Mouse (Mus musculus): ENCODE measurements around the gene Gm9048. TPM values are rescaled to one million over a fixed set of nuclear protein-coding genes. Genes with fewer than 3 reads are reported as not detected.
A peak's percentile ranks its signal among the peaks of the same experiment; 100 is the strongest.
"Not testable (repeated sequence)": the region's sequence is repeated elsewhere in the genome, so short reads cannot be mapped to it uniquely, and the experiment has no call there.

The Gm9048 gene
- not detected in 2 replicates for polyA plus RNA-seq (2015; fragmentation: Nextera tagmentation; extraction: Ambion mirVana)

GRCm38 (mm10) chr10:118348579-118348978 lies at the start of gene Gm9048:
Gene Gm9048, minus strand, starts transcription at chr10:118348679.
- H3K27ac ChIP-seq (ENCODE audit: low read length); H3K9ac ChIP-seq (ENCODE audit: low read length); H3K9me3 ChIP-seq (replicated peaks; ENCODE audit: control insufficient read depth, low read length); H3K27me3 ChIP-seq (ENCODE audit: control insufficient read depth, insufficient read depth, low read length); H3K4me2 ChIP-seq (ENCODE audit: low read depth, low read length); H3K36me3 ChIP-seq (ENCODE audit: control insufficient read depth, insufficient read depth); H3K4me3 ChIP-seq (ENCODE audit: low read length); H3K4me1 ChIP-seq (ENCODE audit: control insufficient read depth, insufficient read depth, low read length); ATAC-seq (replicated peaks; ENCODE audit: extremely low read depth, insufficient read depth, low FRiP score): not testable (repeated sequence)
- 100% methylated on average over 1 of the region's 14 CpGs for WGBS

- H3K4me1 ChIP-seq (ENCODE audit: control insufficient read depth, insufficient read depth, low read length): no peaks in the 10 kb centered on the region
- peak overlapping the region; percentile 51 for H3K4me2 ChIP-seq (ENCODE audit: low read depth, low read length)
- H3K36me3 ChIP-seq (ENCODE audit: control insufficient read depth, insufficient read depth): no peaks in the 10 kb centered on the region
- no peak overlapping the region for H3K27ac ChIP-seq (ENCODE audit: low read length)
- H3K9me3 ChIP-seq (replicated peaks; ENCODE audit: control insufficient read depth, low read length): no peaks in the 10 kb centered on the region
- H3K4me3 ChIP-seq (ENCODE audit: low read length): peak overlapping the region; percentile 19; the same call in 1 of the 2 replicates
- no peaks in the 10 kb centered on the region for H3K27me3 ChIP-seq (ENCODE audit: control insufficient read depth, insufficient read depth, low read length)
- no peak overlapping the region for H3K9ac ChIP-seq (ENCODE audit: low read length)
- WGBS: 6% methylated on average over 10 of the region's 10 CpGs
- ATAC-seq (replicated peaks; ENCODE audit: extremely low read depth, insufficient read depth, low FRiP score): peak; percentile 65; the same call in 1 of the 2 replicates
Observed at GRCm38 (mm10) chr10:118370443-118370842, 22.0 kb upstream of the Gm9048 start.

- 87% methylated on average over 9 of the region's 9 CpGs for WGBS
Observed at GRCm38 (mm10) chr10:118369518-118369917, 21.0 kb upstream of the Gm9048 start.

GRCm38 (mm10) chr10:118354005-118354404 lies 5.5 kb upstream of the Gm9048 start, which contains the start of gene Gm9049:
Gene Gm9049, minus strand, starts transcription at chr10:118354105.
- H3K4me2 ChIP-seq (ENCODE audit: low read depth, low read length); H3K9me3 ChIP-seq (replicated peaks; ENCODE audit: control insufficient read depth, low read length); ATAC-seq (replicated peaks; ENCODE audit: extremely low read depth, insufficient read depth, low FRiP score); H3K4me3 ChIP-seq (ENCODE audit: low read length); H3K27me3 ChIP-seq (ENCODE audit: control insufficient read depth, insufficient read depth, low read length); H3K9ac ChIP-seq (ENCODE audit: low read length); H3K27ac ChIP-seq (ENCODE audit: low read length); H3K36me3 ChIP-seq (ENCODE audit: control insufficient read depth, insufficient read depth); H3K4me1 ChIP-seq (ENCODE audit: control insufficient read depth, insufficient read depth, low read length): not testable (repeated sequence)
- 64% methylated on average over 1 of the region's 11 CpGs for WGBS

More at GRCm38 (mm10) chr10:118369518-118369917, 21.0 kb upstream of the Gm9048 start:
- H3K4me2 ChIP-seq (ENCODE audit: low read depth, low read length): no peak overlapping the region
- no peaks in the 10 kb centered on the region for H3K27me3 ChIP-seq (ENCODE audit: control insufficient read depth, insufficient read depth, low read length)
- no peak overlapping the region for H3K4me3 ChIP-seq (ENCODE audit: low read length)
- no peaks in the 10 kb centered on the region for H3K9me3 ChIP-seq (replicated peaks; ENCODE audit: control insufficient read depth, low read length)
- H3K27ac ChIP-seq (ENCODE audit: low read length): no peak overlapping the region
- H3K36me3 ChIP-seq (ENCODE audit: control insufficient read depth, insufficient read depth): no peaks in the 10 kb centered on the region
- no peaks in the 10 kb centered on the region for H3K4me1 ChIP-seq (ENCODE audit: control insufficient read depth, insufficient read depth, low read length)
- ATAC-seq (replicated peaks; ENCODE audit: extremely low read depth, insufficient read depth, low FRiP score): no peak
- no peak overlapping the region for H3K9ac ChIP-seq (ENCODE audit: low read length)

- not testable (repeated sequence) for H3K4me2 ChIP-seq (ENCODE audit: low read depth, low read length); H3K9me3 ChIP-seq (replicated peaks; ENCODE audit: control insufficient read depth, low read length); H3K27ac ChIP-seq (ENCODE audit: low read length); H3K36me3 ChIP-seq (ENCODE audit: control insufficient read depth, insufficient read depth); H3K4me3 ChIP-seq (ENCODE audit: low read length); ATAC-seq (replicated peaks; ENCODE audit: extremely low read depth, insufficient read depth, low FRiP score); H3K4me1 ChIP-seq (ENCODE audit: control insufficient read depth, insufficient read depth, low read length); H3K27me3 ChIP-seq (ENCODE audit: control insufficient read depth, insufficient read depth, low read length); H3K9ac ChIP-seq (ENCODE audit: low read length)
- no CpG with 5 or more reads among the region's 14 CpGs for WGBS
Observed at GRCm38 (mm10) chr10:118343155-118343554, 5.3 kb downstream of the Gm9048 start, which contains the start of gene Gm9046. Gene Gm9046, minus strand, starts transcription at chr10:118343255.

- H3K9ac ChIP-seq (ENCODE audit: low read length); H3K27ac ChIP-seq (ENCODE audit: low read length); ATAC-seq (replicated peaks; ENCODE audit: extremely low read depth, insufficient read depth, low FRiP score); H3K9me3 ChIP-seq (replicated peaks; ENCODE audit: control insufficient read depth, low read length); H3K36me3 ChIP-seq (ENCODE audit: control insufficient read depth, insufficient read depth); H3K4me3 ChIP-seq (ENCODE audit: low read length); H3K27me3 ChIP-seq (ENCODE audit: control insufficient read depth, insufficient read depth, low read length); H3K4me2 ChIP-seq (ENCODE audit: low read depth, low read length); H3K4me1 ChIP-seq (ENCODE audit: control insufficient read depth, insufficient read depth, low read length): not testable (repeated sequence)
- no CpG with 5 or more reads among the region's 14 CpGs for WGBS
Observed at GRCm38 (mm10) chr10:118337731-118338130, 10.7 kb downstream of the Gm9048 start, which contains the start of gene Gm9045. Gene Gm9045, minus strand, starts transcription at chr10:118337831.

GRCm38 (mm10) chr10:118332308-118332707 lies 16.2 kb downstream of the Gm9048 start, which contains the start of gene Gm9044:
Gene Gm9044, minus strand, starts transcription at chr10:118332408.
- not testable (repeated sequence) for H3K4me1 ChIP-seq (ENCODE audit: control insufficient read depth, insufficient read depth, low read length); H3K4me3 ChIP-seq (ENCODE audit: low read length); ATAC-seq (replicated peaks; ENCODE audit: extremely low read depth, insufficient read depth, low FRiP score); H3K9me3 ChIP-seq (replicated peaks; ENCODE audit: control insufficient read depth, low read length); H3K9ac ChIP-seq (ENCODE audit: low read length); H3K4me2 ChIP-seq (ENCODE audit: low read depth, low read length); H3K36me3 ChIP-seq (ENCODE audit: control insufficient read depth, insufficient read depth); H3K27ac ChIP-seq (ENCODE audit: low read length); H3K27me3 ChIP-seq (ENCODE audit: control insufficient read depth, insufficient read depth, low read length)
- no CpG with 5 or more reads among the region's 14 CpGs for WGBS

- not testable (repeated sequence) for H3K4me1 ChIP-seq (ENCODE audit: control insufficient read depth, insufficient read depth, low read length); H3K9ac ChIP-seq (ENCODE audit: low read length); H3K4me3 ChIP-seq (ENCODE audit: low read length); H3K27me3 ChIP-seq (ENCODE audit: control insufficient read depth, insufficient read depth, low read length); H3K9me3 ChIP-seq (replicated peaks; ENCODE audit: control insufficient read depth, low read length); H3K27ac ChIP-seq (ENCODE audit: low read length); H3K4me2 ChIP-seq (ENCODE audit: low read depth, low read length); H3K36me3 ChIP-seq (ENCODE audit: control insufficient read depth, insufficient read depth); ATAC-seq (replicated peaks; ENCODE audit: extremely low read depth, insufficient read depth, low FRiP score)
- WGBS: no CpG with 5 or more reads among the region's 11 CpGs
Observed at GRCm38 (mm10) chr10:118326869-118327268, 21.6 kb downstream of the Gm9048 start, which contains the start of gene Gm9040. Gene Gm9040, minus strand, starts transcription at chr10:118326969.

GRCm38 (mm10) chr10:118319024-118319423 lies 29.5 kb downstream of the Gm9048 start:
- no peak overlapping the region for H3K27ac ChIP-seq (ENCODE audit: low read length)
- WGBS: 75% methylated on average over 8 of the region's 8 CpGs

More at GRCm38 (mm10) chr10:118319024-118319423, 29.5 kb downstream of the Gm9048 start:
- Histone ChIP-seq H3K9ac (ENCODE audit: low read length) (no peak overlapping the region), H3K4me2 (ENCODE audit: low read depth, low read length) (no peak overlapping the region), H3K9me3 (replicated peaks; ENCODE audit: control insufficient read depth, low read length) (no peaks in the 10 kb centered on the region), H3K27me3 (ENCODE audit: control insufficient read depth, insufficient read depth, low read length) (no peaks in the 10 kb centered on the region), H3K4me3 (ENCODE audit: low read length) (no peak overlapping the region), H3K36me3 (ENCODE audit: control insufficient read depth, insufficient read depth) (no peaks in the 10 kb centered on the region), H3K4me1 (ENCODE audit: control insufficient read depth, insufficient read depth, low read length) (no peaks in the 10 kb centered on the region)
- ATAC-seq (replicated peaks; ENCODE audit: extremely low read depth, insufficient read depth, low FRiP score): no peak
